Mouse (Mus musculus): ENCODE results near the gene Ttc39b.

GRCm38 (mm10) chr4:83172278-83172677, 151.8 kb downstream of the Ttc39b start:
- no peak for TF ChIP-seq POLR2A (IDR thresholded peaks at IDR 0.05; ENCODE audit: extremely low read depth, insufficient read depth, low read length)
- TF ChIP-seq CTCF (IDR thresholded peaks at IDR 0.05; ENCODE audit: extremely low read depth, insufficient read depth, low read length), result no peak
